Mouse (Mus musculus): Measurements from ENCODE around the gene Tmem98.

Gene Tmem98

DNA sequence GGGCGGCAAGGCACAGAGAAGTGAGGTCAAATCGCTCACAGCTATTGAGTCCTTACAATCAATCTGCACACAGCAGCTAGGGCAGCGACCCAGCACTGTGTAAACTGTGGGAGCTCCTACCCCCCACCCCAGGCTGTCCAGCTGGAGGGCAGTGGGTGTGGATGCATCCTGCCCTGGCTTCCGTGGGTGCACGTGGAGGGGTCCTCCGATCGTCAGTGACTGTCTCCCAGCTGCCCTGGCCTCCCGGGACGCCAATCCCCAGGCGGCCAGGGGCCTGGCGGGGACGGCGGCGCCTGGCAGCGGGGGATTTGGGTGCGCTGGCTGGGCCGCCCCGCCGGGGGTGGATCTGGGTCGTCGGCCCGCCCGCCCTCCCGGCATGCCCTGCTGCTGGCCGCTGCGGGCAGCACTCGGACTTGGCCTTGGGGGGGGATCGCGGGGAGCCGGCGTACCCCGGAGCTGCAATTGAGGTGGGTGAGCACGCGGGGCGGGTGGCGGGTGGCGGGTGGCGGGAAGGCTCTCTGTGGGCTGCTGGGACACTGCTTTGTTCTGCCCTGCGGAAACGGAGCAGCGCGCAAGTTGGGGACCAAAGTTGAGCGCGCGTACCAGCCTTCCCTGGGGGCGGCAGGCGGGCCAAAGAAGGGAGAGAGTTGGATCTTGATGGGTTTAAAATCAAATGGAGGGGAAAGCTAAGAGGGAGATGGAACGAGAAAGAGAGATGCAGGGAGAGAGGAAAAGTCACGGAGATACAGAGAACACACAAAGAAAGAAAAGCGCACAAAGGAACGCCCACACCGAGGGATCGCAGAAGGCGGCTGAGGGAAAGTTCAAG, at the start of gene Tmem98:
TSS of gene Tmem98 (plus strand) at position 183 of the 829 bp plus-strand sequence.
- no peak for DNase-seq

DNA sequence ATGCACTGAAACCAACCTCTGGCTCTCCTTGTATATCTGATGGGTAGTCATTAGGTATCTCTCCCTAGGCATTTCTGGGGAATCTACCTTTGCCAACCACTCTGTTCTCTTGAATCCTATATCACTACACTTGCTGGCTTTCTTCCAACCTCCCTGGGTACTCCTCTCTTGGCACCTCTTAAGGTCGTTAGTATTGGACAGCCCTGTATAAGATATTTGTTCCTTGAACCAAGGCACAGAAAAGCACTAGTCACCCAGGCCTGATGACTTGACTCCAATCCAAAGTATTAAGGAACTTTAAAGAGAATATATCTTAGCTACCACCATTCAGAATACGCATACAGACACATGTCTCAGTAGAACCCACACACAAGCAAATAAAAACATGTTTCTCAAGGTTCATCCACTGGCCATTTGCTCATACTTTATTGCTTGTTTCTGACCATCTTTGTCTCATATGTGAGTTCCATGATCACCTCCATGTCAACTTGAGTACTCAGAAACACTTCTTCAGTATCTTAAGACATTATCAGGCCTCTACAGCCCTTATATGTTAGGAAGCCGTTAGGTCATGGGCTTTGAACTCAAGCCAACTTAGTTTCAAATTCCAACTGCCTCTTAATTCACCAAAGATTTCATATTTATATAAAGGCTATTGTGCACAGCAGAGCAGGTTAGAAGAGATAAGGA, 48.5 kb upstream of the Tmem98 start:
- no peak for DNase-seq

DNA sequence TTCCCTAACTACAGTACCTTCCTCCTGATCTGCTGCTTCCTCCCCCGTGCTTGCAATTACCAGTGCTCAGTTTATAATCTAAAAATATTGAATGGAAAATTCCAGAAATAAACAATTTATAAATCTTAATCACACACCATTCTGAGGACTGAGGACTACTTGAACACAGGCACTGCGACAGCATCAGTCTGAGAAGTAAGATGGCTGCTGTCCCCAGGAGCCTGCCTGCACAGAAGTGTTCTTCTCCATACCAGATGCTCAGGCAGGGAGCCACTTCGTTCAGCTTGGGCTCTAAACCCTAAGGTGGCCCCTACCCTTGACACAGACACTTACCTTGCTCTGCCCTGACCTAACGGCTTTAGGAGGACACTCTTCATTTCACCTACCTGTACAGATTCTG, 47.9 kb upstream of the Tmem98 start:
- no peak for DNase-seq

DNA sequence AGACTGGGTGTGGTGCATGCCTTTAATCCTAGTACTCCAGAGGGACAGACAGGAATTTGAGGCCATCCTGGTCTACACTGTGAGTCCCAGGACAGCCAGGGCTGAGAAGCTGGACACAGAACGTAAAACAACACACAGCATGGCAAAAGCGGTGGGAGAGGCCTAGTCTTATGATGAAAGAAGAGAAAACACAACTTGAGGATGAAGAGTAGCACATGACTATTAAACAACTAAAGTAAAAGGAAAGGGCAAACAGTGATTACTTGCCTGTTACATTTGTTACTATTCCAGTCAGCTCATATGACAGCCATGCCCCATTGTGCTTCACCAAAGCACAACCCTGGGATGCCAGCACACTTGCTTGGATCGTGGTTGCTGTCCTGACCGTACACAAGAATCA, 43.9 kb upstream of the Tmem98 start:
- DNase-seq: no peak

DNA sequence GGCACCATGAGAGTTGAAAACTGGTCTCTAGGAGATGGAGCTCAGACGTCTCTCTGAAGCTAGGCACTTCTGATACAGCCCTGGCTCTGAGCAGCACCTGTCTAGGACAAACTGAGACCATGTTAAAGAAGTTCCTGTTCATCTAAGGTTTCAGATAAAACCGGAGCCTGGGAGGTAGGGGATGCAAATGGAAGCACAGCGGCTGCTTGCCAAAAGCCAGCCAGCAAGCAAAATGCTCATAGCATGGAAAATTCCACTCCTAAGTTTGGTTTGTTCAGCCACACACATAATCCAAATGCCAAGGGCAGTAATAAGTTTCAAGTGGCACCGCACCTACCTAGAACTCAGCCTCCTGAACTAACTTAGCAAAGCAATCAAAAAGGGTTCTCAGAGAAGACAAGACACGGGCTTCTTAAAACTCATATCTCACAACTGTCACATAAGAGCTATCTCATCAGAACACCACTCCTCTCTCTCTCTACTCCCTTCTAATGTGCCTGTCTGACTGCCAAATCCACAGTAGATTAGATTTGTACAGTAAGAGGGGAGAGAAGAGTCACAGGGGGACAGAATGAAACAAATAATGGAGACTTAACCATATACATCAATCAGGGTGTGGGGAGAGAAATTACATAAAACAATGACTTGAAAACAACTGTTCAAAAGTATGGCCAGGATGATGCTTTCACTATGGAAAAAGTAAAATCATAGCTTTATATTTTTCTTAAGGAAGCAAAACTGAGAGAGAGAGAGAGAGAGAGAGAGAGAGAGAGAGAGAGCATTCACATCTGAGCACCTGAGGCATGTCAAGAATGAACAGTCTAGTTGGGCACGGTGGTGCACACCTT, 43.3 kb upstream of the Tmem98 start:
- DNase-seq: no peak

DNA sequence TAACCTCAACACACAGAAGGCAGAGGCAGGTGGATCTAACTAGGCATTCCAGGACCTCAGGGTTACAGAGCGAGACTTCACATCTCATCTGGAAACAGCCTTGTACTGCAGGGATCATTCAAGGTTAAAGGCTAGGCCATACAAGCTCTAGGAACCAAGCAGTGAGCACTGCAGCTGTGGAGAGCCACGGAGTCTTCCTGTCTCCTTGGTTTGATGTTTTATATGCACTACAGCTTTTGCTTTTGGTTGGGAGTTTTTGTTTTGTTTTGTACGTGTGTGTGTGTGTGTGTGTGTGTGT, 42.7 kb upstream of the Tmem98 start:
- no peak for DNase-seq

DNA sequence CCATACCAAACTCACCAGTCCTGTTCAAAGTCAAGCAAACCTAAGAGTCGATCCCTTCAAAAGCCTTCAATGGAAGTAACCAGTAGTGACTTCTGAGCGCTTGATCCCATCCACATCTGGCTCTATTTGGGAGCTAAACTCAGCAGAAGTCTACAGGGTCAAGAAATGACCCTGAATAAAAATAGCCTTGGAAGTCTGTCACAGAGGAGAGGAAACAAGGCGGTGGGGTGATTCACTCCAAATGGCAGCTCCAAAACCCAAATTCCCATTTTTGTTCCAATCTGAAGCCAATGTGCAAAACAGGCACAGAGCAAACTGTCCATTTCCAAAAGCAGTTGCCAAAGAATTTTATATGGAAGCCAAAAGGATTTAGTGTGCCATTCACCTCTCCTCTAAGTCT, 38.8 kb upstream of the Tmem98 start:
- DNase-seq: no peak

DNA sequence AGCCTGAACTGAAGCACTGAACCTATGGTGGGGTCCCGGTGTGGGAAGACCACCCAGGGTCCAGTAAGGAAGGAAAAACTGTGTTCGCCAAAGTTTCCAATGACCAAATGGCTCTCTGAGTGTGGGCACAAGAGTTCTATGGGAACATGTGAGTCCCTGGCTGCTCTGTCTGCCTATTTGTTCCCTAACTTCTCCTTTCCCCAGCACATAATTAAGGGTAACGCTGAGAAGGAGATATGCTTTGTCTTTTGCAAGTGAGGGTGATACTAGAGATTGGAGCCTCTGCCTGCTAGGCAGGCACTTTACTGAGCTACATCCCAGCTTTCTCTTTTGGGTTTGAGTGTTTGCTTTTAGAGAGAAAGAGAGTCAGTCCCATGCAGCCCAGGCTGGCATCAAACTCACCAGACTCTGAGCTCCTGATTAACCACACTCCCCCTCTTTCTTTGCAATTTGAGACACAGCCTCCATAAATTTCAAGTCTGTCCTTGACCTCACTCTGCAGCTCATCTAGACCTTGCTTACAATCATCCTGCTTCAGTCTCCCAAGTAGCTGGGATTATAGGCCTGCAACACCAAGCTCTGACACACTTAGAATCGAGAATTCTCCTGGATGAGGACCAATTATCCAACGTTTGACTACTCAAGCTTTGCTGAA, 38.3 kb upstream of the Tmem98 start:
- DNase-seq: no peak

DNA sequence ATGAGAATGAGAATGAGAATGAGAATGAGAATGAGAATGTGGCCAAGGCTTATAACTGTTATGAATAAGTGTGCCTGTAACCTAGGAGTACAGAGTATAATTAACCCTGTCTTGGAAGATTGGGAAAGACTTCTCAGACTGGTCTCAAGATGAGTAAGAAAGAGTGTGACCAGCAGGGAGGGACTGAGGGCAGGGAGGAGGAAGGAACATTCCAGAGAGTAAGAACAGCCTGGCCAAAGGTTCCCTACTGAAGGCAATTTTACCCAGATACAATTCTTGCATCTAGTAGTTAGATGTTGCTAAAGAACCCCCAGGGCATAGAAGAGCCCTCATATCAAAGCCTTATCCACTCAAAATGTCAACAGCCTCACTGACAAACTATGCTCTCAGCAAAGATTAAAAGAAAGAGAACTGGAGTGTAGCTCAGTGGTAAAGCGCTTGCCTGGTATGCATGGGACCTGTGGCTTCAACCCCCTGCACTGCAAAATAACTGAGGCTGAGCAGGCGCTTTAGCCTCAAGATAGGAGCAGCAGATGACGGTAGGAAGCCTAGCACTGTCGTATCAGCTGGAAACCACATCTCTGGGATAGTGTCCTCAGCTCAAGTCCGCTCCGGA, 37.3 kb upstream of the Tmem98 start:
- DNase-seq: no peak

DNA sequence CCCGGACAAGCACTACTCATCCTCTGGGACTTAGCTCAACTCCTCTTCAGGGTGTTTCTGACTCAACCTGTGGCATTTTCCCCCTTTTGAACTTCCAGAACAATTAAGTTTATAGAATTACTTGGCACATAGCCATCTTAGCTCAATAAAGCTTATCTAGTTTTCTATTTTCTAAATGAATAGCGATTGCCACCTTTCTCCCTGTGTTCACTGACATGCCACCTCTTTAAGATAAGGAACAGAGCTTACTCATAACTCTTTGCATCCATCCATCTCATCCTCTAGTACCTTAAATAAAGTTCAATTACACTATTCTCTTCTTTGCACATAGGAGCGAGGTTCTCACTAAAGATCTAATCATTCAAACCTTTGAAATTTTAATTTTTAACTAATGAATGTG, 34.4 kb upstream of the Tmem98 start:
- DNase-seq: no peak

DNA sequence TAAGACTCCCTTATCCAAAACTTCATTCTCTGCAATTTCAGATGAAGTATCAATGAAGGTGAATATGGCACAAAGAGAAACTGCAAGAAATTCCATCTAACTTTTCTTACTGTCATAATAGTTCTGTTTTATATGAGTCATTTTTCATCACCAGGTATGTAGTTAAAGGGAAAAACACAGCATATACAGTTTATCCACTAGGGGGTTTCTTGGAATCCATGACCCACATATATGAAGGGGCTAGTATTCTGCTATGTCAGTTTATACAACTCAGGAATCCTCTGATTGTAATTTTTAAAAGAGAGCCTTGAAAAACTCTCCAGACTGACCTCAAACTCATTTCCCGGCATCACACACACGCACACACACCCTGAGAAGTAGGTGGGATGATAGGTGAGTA, 32.3 kb upstream of the Tmem98 start:
- DNase-seq: no peak

DNA sequence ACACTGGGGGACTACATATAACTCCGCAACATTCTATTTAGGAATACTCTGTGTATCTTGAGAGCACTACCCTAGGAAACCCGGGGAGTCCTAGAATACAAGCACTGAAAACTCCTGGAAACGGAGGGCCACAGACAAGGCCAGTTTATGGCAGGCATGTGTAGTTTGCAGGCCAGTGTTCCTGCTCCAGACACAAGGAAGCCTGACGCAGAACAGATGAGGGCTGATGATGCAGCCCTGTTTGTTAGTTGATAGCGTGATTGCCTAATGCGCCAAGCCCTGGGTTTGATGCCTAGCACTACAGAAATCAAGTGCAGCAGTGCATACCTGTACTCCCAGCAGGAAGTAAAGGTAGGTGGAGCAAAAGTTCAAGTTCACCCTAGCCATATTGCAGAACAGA, 31.8 kb upstream of the Tmem98 start:
- no peak for DNase-seq

DNA sequence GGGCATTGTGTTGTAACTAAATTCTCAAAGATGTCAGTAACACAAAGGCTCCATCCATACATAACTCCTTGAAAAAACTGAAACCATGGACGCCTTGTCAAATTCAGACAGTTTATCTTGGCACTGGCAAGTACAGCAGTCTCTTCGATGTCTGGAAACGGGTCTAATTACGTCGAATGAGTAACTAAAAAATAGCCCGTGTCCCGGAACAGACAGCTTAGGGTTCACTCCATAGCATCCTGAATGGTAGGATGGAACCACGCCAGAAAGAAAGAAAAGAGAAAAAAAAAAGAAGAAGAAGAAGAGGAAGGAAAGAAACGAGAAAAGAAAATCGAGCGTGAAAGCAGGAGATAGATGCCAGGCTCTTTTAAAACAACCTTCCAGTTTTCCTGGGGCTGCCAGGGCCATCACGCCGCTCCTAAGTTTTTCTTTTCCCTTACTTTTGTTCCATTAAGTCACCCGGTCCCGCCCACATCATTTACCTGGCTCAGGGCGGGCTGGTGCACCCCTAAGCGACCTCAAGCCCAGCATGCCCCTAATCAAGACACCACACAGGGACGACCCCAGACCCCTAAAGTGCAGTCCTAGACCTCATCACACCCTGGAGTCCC, 31.0 kb upstream of the Tmem98 start:
- DNase-seq: no peak

DNA sequence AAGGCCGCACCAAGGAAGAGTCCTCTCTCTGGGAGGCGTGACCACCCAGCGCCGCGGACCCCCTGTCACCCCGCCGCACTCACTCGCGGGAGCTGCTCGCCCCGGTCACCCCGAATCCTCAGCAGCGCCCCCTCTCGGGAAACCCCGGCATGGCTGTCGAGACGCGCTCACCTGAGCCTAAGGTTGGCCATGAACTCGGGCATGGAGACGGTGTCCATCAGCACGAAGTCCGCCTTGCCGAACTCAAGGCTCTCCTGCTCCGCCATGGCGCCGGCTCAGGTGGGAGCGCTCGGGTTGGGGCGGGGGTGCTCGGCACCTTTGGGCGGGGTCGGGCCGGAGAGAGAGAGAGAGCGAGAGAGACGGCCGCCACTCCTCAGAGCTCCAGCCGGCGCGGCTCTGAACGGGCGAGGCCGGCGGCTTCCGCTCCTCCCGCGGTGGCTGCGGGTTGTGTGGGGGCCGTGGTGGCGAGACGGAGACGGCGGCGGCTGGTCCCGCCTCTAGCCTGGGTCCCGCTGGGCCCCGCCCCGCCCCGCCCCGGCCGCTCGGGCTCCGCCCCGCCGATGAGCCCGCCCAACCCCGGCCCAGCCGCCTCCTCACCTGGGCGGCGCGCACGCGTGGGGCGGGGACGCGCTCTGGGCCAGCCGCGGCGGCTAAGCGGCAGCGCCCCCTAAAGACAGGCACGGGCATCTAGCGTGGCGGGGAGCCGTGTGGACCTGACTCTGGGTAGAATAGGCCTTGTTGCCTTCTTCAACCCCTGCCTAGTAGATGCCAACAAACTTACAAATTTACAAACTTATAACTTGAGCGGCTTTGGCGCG, 30.2 kb upstream of the Tmem98 start, which contains the start of gene Myo1d:
TSS of gene Myo1d (minus strand) at position 499 of the 818 bp plus-strand sequence.
- peak; percentile 87 for DNase-seq

DNA sequence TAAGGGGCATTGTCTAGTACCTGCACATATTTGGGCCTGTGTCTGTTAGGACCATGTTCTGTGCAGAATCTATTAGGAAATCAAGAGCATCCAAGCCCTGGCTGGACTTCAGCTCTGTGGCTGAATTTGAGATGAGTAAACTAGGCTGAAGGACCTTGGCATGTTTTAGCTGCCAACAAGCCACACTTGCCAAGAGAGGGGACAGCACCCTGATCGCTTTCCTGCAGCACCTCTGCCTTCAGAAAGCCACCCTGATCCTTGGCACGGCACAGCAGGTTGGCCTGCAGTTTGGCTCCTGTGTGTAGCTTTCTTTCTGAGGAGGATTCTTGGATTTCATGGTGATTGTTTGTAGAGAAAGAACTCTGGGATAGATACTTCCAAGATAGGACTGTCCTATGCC, 28.4 kb upstream of the Tmem98 start:
- no peak for DNase-seq

DNA sequence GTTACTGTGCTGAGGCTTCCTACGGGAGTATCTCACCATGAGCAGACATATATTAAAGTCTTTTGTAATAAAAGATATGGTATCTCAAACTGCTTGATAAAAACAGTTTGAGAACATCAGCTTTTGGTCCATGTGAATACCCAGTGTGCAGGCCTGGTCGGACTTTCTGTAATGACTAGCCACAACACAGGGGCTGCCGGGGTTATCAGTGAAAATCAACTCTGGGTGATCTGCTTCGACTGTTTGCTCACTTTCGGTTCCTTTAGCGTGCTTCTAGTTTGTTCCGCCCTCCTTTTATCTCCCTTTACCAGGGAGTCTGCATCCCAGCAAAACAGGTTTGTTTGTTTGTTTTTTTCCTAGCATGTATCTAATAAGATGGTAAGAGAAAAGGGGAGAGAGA, 26.5 kb upstream of the Tmem98 start:
- DNase-seq: no peak

DNA sequence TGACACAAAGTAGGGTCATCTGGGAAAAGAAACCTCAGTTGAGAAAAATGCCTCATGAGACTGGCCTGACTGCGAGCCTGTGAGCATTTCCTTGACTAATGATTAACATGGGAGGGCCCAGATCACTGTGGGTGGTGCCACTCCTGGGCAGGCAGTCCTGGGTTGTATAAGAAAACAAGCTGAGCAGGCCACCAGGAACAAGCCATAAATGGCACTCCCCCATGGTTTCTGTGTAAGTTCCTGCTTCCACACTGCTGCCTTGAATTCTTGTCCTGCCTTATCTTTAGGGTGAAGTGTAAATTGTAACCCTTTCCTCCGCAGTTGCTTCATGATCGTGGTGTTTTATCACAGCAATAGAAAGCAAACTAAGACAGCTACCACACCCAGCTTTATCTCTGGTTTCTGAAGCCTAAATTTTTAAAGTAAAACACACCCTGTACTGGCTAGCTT, 25.7 kb upstream of the Tmem98 start:
- no peak for DNase-seq

DNA sequence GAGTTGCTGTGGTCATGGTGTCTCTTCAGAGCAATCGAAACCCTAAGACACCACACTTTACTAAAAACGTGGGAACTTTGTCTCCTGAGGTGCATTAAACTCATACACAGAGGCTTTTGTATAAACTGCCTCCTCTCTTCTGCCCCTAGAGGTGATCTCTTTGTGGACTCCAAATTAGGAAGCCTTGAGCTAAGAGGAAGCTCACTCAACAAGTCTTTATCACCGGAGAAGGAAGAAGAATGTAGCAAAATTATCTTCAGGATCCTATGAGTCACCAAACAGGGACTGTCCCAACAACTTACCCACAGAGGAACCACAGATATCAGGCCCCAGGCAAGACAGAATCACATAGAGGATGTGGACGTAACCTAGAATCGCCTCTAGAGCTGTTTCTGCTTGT, 24.3 kb upstream of the Tmem98 start:
- no peak for DNase-seq

DNA sequence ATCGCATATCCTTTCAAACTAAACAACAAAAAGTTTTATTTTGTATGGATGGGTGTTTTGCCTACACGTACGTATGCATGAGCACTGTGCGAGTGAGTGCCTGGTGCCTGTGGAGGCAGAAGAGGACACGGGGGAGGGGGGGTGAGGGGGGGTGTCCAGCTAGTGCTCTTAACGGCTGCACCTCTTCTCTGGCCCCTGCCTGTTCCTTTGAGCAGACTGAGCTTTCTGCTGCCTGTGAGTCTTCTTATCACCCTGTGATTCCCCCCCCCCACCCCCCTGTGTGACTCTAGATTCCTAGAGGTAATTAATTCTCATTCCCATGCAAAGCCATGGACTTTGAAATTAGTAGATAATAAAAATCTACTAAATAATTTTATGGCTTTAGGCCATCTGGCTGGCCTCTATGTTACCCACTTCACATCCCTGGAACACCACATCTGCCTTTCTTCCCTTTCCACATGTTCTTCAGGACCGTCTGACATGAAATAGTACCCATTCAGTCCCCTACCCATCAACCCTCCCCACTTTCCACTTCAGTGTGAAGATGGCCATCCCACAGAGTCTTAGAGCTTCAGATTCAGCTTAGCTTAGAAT, 20.2 kb upstream of the Tmem98 start:
- no peak for DNase-seq

DNA sequence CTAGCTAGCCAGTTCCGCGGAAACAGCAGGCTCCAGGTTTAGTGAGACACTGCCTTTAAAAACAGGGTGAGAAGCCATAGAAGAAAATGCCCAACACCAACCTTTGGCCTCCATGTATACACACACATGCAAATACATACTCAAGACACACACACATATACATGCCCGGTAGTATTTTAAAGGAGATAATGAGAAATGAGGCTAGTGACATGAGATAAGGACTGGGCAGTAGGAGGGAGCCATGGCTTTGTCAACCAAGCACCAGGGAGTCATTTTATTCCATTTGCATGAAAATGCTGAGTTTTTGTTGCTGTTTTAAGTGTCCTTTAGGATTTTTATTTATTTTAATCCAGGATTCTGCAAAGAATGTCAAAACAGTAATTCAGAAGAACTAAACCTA, 19.6 kb upstream of the Tmem98 start:
- DNase-seq: no peak

All from right cerebral cortex, postnatal 25 days (tissue).